Mouse (Mus musculus) embryonic facial prominence, embryonic 12.5 days (tissue): ENCODE data around the gene Olfr638. TPM values are rescaled to one million over a fixed set of nuclear protein-coding genes. Genes with fewer than 3 reads are reported as not detected.
"Not testable (repeated sequence)": the region's sequence is repeated elsewhere in the genome, so short reads cannot be mapped to it uniquely, and the experiment has no call there.

Source experiments
- ATAC-seq: fragments of 200-750 bp; cut with Nextera tagmentation; 2 replicates; pipeline ENCODE4 v1.8.0; 2017; ENCODE audit not compliant: insufficient number of reproducible peaks, insufficient read depth, low FRiP score, low TSS enrichment
- H3K27ac ChIP-seq: fragments of 300-500 bp; sonication (generic); 2 replicates; pipeline ENCODE4 v1.5.1; 2016; ENCODE audit warnings: mild to moderate bottlenecking
- H3K27me3 ChIP-seq: fragments of 300-500 bp; sonication (generic); 2 replicates; pipeline ENCODE4 v1.6.1; 2016; ENCODE audit warnings: mild to moderate bottlenecking, moderate library complexity
- H3K36me3 ChIP-seq: fragments of 300-500 bp; sonication (generic); 2 replicates; pipeline ENCODE4 v1.6.1; 2016; ENCODE audit warnings: mild to moderate bottlenecking
- H3K4me1 ChIP-seq: fragments of 300-500 bp; sonication (generic); 2 replicates; pipeline ENCODE4 v1.6.1; 2016
- H3K4me2 ChIP-seq: fragments of 300-500 bp; sonication (generic); replicated peaks from 2 replicates; pipeline ENCODE4 v1.6.1; 2016; ENCODE audit warnings: mild to moderate bottlenecking, moderate library complexity
- H3K4me3 ChIP-seq: fragments of 300-500 bp; sonication (generic); 2 replicates; pipeline ENCODE4 v1.5.1; 2016; ENCODE audit warnings: mild to moderate bottlenecking
- H3K9ac ChIP-seq: fragments of 300-500 bp; sonication (generic); 2 replicates; pipeline ENCODE4 v1.6.1; 2016; ENCODE audit warnings: mild to moderate bottlenecking, moderate library complexity
- H3K9me3 ChIP-seq: fragments of 300-500 bp; sonication (generic); 2 replicates; pipeline ENCODE4 v1.6.1; 2016; ENCODE audit warnings: mild to moderate bottlenecking, moderate library complexity
- WGBS: fragments of 180-500 bp; shearing (Covaris S2); methylation state at CpG from one replicate; pipeline ENCODE4 v1.1.7; 2016; 5-methylcytosine and 5-hydroxymethylcytosine counted together
- polyA plus RNA-seq: library from polyadenylated mRNA; unstranded; fragments of >200 nt; fragmentation: Nextera tagmentation; extraction: Ambion mirVana; gene quantifications from 2 replicates; pipeline ENCODE4 v1.2.1, GENCODE M21; 2016

The Olfr638 gene
- not detected in 2 replicates for polyA plus RNA-seq

- Histone ChIP-seq H3K9me3 (no peaks in the 10 kb centered on the region), H3K4me3 (no peak within 1 kb of the TSS), H3K36me3 (no peaks in the 10 kb centered on the region), H3K27ac (no peak within 1 kb of the TSS), H3K27me3 (no peaks in the 10 kb centered on the region), H3K9ac (no peak within 1 kb of the TSS), H3K4me2 (no peak within 1 kb of the TSS), H3K4me1 (no peaks in the 10 kb centered on the region)
- no peak for ATAC-seq
Measured at GRCm38 (mm10) chr7:103998446-103998845, at the start of gene Olfr638. Olfr638 (plus strand) TSS chr7:103998746.

DNA sequence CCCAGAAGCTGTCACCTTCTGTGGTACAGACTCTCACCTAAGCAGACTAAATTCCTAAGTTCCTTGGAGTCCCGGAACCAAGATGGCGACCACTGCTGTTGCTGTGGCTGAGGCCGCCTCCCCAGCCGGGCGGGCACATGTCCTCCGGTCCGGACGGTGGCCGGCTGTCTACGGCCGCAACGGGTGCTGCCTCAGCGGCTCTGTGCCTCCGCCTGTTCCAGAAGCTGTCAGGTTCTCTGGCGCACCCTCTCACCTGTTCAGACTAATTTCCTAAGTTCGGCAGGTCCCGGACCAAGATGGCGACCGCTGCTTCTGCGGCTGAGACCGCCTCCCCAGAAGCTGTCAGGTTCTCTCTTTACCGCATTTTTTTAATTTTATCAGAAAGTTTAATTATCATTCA lies 31.7 kb upstream of the Olfr638 start:
- H3K4me2 ChIP-seq, H3K4me1 ChIP-seq, H3K36me3 ChIP-seq, H3K9ac ChIP-seq, H3K4me3 ChIP-seq, H3K27ac ChIP-seq, H3K9me3 ChIP-seq, H3K27me3 ChIP-seq, ATAC-seq: not testable (repeated sequence)
- WGBS: 93% methylated on average over 22 of the region's 22 CpGs

DNA sequence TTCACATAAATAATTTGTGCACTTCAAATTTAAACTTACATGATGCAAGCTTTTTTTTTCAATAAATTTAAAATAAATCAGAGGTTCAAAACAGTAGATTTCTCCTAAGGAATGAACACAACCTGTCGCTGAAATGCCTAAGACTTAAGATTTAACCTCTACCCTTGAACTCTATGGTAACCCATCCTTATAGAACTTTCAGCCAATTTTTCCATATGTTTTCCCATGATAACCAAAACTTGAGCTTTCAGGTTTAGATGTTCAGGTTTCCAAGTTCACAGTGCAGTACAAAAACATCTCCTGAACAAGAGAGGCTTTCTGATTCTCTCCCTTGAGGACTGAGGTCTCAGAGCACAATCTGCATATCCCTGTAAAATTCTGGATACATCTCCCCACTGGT lies 27.7 kb upstream of the Olfr638 start, which contains the start of gene Olfr635:
TSS of gene Olfr635 (plus strand) at position 301 of the 400 bp plus-strand sequence.
- ATAC-seq: no peak
- H3K9ac ChIP-seq: no peak within 1 kb of the TSS
- no peaks in the 10 kb centered on the region for H3K9me3 ChIP-seq
- 77% methylated on average over 1 of the region's 1 CpGs for WGBS
- H3K36me3 ChIP-seq: no peaks in the 10 kb centered on the region
- H3K27me3 ChIP-seq: no peaks in the 10 kb centered on the region
- no peaks in the 10 kb centered on the region for H3K4me1 ChIP-seq
- H3K27ac ChIP-seq: no peak within 1 kb of the TSS
- no peak within 1 kb of the TSS for H3K4me3 ChIP-seq
- no peak within 1 kb of the TSS for H3K4me2 ChIP-seq

- WGBS: 59% methylated on average over 1 of the region's 1 CpGs
- H3K4me2 ChIP-seq: no peak overlapping the region
- no peaks in the 10 kb centered on the region for H3K27me3 ChIP-seq
- H3K4me3 ChIP-seq: no peak overlapping the region
- no peaks in the 10 kb centered on the region for H3K4me1 ChIP-seq
- no peaks in the 10 kb centered on the region for H3K36me3 ChIP-seq
- no peak for ATAC-seq
- no peak overlapping the region for H3K27ac ChIP-seq
- H3K9ac ChIP-seq: no peak overlapping the region
- no peaks in the 10 kb centered on the region for H3K9me3 ChIP-seq
Measured at GRCm38 (mm10) chr7:103971782-103972181, 26.8 kb upstream of the Olfr638 start.

DNA sequence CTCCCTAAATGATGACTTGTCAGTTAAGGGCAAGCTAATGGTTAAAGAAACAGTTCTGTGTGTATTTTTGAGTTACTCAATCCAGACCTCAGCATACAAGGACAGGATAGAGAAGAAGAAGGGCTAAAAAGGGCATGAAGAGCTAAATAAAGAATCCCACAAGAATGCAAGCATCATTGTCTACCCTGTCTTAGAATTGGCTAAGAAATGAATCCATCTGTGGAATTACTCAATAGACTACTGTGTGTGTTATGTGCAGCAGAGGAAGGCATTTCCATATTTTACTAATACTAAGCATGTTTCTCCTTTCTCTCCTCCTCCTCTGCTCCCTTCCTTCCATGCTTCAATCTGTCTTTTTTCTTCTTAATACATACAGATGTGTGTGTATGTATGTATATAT lies 578 bp downstream of the Olfr638 start:
- ATAC-seq: no peak
- no peak overlapping the region for H3K4me2 ChIP-seq
- H3K4me3 ChIP-seq: no peak overlapping the region
- H3K27me3 ChIP-seq: no peaks in the 10 kb centered on the region
- no peak overlapping the region for H3K9ac ChIP-seq
- H3K4me1 ChIP-seq: no peaks in the 10 kb centered on the region
- H3K9me3 ChIP-seq: no peaks in the 10 kb centered on the region
- no peaks in the 10 kb centered on the region for H3K36me3 ChIP-seq
- no peak overlapping the region for H3K27ac ChIP-seq

DNA sequence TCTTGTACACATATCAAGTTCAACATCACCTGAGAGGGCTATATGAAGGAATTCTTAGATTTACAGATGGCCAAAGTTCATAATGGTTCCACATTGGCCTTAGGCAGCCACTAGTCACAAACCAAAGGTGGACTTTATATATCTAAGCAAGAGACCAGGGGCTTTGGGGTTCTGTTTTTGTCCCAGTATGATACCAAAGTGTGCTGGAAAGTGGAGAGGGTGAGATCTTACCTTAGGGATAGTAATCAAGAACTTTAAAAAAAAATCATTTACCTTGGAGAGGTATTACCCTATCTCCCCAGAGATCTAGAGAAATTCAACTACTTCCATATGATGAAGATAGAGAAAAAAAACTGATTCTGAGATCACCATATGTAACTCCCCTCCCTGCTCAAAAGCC lies 18.7 kb downstream of the Olfr638 start, which contains the start of gene Olfr639:
TSS of gene Olfr639 (minus strand) at position 101 of the 400 bp plus-strand sequence.
- no peak within 1 kb of the TSS for H3K4me3 ChIP-seq
- no peaks in the 10 kb centered on the region for H3K36me3 ChIP-seq
- no peaks in the 10 kb centered on the region for H3K4me1 ChIP-seq
- no peak for ATAC-seq
- H3K4me2 ChIP-seq: no peak within 1 kb of the TSS
- H3K9ac ChIP-seq: no peak within 1 kb of the TSS
- no peak within 1 kb of the TSS for H3K27ac ChIP-seq
- H3K9me3 ChIP-seq: no peaks in the 10 kb centered on the region
- no peaks in the 10 kb centered on the region for H3K27me3 ChIP-seq

DNA sequence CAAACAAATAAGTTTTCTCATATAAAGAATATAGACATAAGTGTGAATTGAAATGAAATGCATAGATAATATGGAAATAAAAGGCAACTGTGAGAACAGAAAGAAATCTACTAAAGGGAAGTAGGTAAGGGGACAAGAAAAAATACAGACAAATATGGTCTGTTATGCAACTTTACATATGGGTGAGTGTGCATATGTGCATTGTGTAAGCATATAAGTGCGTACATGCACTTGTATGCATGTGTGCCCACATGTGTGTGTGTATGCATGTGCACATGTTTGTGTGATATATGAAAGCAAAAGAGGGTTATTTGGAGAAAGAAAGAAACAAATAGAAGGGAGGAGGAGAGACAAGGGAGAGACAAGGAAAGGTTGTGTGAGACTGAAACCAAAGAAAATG lies 20.4 kb downstream of the Olfr638 start:
- WGBS: 83% methylated on average over 1 of the region's 1 CpGs
- Histone ChIP-seq H3K9ac (no peak overlapping the region), H3K27ac (no peak overlapping the region), H3K4me3 (no peak overlapping the region), H3K4me1 (no peaks in the 10 kb centered on the region), H3K4me2 (no peak overlapping the region), H3K27me3 (no peaks in the 10 kb centered on the region), H3K9me3 (no peaks in the 10 kb centered on the region), H3K36me3 (no peaks in the 10 kb centered on the region)
- ATAC-seq: no peak

- no peak overlapping the region for H3K4me3 ChIP-seq
- no peak for ATAC-seq
- H3K27ac ChIP-seq: no peak overlapping the region
- no peaks in the 10 kb centered on the region for H3K36me3 ChIP-seq
- no peak overlapping the region for H3K4me2 ChIP-seq
- no peaks in the 10 kb centered on the region for H3K9me3 ChIP-seq
- H3K27me3 ChIP-seq: no peaks in the 10 kb centered on the region
- H3K4me1 ChIP-seq: no peaks in the 10 kb centered on the region
- WGBS: 89% methylated on average over 6 of the region's 6 CpGs
- H3K9ac ChIP-seq: no peak overlapping the region
Measured at GRCm38 (mm10) chr7:104021651-104022050, 23.1 kb downstream of the Olfr638 start.

- Histone ChIP-seq H3K27me3 (no peaks in the 10 kb centered on the region), H3K36me3 (no peaks in the 10 kb centered on the region), H3K27ac (no peak within 1 kb of the TSS), H3K4me3 (no peak within 1 kb of the TSS), H3K9ac (no peak within 1 kb of the TSS), H3K9me3 (no peaks in the 10 kb centered on the region), H3K4me2 (no peak within 1 kb of the TSS), H3K4me1 (no peaks in the 10 kb centered on the region)
- no peak for ATAC-seq
- 86% methylated on average over 6 of the region's 6 CpGs for WGBS
Measured at GRCm38 (mm10) chr7:104025473-104025872, 26.9 kb downstream of the Olfr638 start, which contains the start of gene Olfr640. Olfr640 (minus strand) TSS chr7:104025573.

- WGBS: 84% methylated on average over 3 of the region's 3 CpGs
- Histone ChIP-seq H3K36me3 (no peaks in the 10 kb centered on the region), H3K4me3 (no peak overlapping the region), H3K4me1 (no peaks in the 10 kb centered on the region), H3K9ac (no peak overlapping the region), H3K27me3 (no peaks in the 10 kb centered on the region), H3K27ac (no peak overlapping the region), H3K9me3 (no peaks in the 10 kb centered on the region), H3K4me2 (no peak overlapping the region)
- no peak for ATAC-seq
Measured at GRCm38 (mm10) chr7:104026978-104027377, 28.4 kb downstream of the Olfr638 start.

GRCm38 (mm10) chr7:104035145-104035544 lies 36.6 kb downstream of the Olfr638 start, which contains the start of gene Olfr641:
Olfr641 (plus strand) TSS chr7:104035445.
- Histone ChIP-seq H3K9me3 (no peaks in the 10 kb centered on the region), H3K4me1 (no peaks in the 10 kb centered on the region)

GRCm38 (mm10) chr7:104050745-104051144 lies 52.2 kb downstream of the Olfr638 start:
- Histone ChIP-seq H3K27me3 (no peaks in the 10 kb centered on the region), H3K4me1 (no peaks in the 10 kb centered on the region), H3K9ac (no peak overlapping the region), H3K4me2 (no peak overlapping the region), H3K36me3 (no peaks in the 10 kb centered on the region), H3K4me3 (no peak overlapping the region), H3K27ac (no peak overlapping the region), H3K9me3 (no peaks in the 10 kb centered on the region)
- no peak for ATAC-seq
- 83% methylated on average over 4 of the region's 4 CpGs for WGBS

More at GRCm38 (mm10) chr7:104035145-104035544, 36.6 kb downstream of the Olfr638 start, which contains the start of gene Olfr641:
- H3K9ac ChIP-seq: no peak within 1 kb of the TSS
- no peak within 1 kb of the TSS for H3K27ac ChIP-seq
- no peak within 1 kb of the TSS for H3K4me2 ChIP-seq
- no peak for ATAC-seq
- H3K4me3 ChIP-seq: no peak within 1 kb of the TSS
- H3K36me3 ChIP-seq: no peaks in the 10 kb centered on the region
- H3K27me3 ChIP-seq: no peaks in the 10 kb centered on the region
- 73% methylated on average over 1 of the region's 1 CpGs for WGBS

DNA sequence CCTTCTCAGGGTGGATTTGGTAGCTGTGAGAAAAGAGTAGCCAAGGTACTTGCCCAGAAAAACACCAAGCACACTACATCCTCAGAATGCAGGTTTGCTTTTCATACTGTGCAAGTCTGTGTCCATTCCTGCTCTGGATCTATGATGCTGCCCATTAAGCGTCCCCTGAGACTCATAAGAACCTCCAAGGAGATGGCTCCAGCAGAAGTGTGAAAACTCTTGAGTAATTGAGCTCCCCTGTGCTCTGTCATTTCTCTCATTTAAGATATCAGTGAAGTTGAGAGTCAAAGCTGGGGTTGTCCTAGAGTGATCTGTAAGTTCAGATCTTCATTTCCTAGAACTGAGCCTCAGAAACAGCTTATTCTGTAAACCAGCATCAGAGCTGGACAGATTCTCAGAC lies 54.0 kb downstream of the Olfr638 start, which contains the start of gene Olfr642:
TSS of gene Olfr642 (minus strand) at position 101 of the 400 bp plus-strand sequence.
- Histone ChIP-seq H3K9me3 (no peaks in the 10 kb centered on the region), H3K4me2 (no peak within 1 kb of the TSS), H3K9ac (no peak within 1 kb of the TSS), H3K27me3 (no peaks in the 10 kb centered on the region), H3K27ac (no peak within 1 kb of the TSS), H3K4me3 (no peak within 1 kb of the TSS), H3K36me3 (no peaks in the 10 kb centered on the region), H3K4me1 (no peaks in the 10 kb centered on the region)
- ATAC-seq: no peak
- WGBS: 61% methylated on average over 1 of the region's 1 CpGs
